Mouse (Mus musculus): ENCODE data around the gene Olfr786.

The Olfr786 gene

DNA sequence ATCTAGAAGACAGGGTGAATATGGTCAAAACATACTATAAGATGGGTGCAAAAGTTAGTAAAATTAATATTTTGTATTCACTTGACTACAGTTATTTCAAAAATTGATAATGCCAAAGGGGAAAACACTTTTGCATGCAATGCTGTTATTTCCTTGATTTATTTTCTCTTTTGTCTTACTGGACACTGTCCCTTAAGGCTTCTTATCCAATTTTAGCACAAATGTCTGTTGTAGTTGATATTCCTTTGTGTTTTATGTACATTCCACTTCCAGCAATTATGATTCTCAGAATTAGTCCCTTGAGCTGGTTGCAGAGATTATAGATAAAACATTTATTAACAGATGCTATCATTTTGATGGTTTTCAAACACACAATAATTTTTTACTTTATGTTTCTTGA lies at the start of gene Olfr786:
Olfr786 (plus strand) TSS at position 301 of the 400 bp plus-strand sequence.
- DNase-seq (ENCODE audit: low spot score in 2 of 2) = no peak

DNA sequence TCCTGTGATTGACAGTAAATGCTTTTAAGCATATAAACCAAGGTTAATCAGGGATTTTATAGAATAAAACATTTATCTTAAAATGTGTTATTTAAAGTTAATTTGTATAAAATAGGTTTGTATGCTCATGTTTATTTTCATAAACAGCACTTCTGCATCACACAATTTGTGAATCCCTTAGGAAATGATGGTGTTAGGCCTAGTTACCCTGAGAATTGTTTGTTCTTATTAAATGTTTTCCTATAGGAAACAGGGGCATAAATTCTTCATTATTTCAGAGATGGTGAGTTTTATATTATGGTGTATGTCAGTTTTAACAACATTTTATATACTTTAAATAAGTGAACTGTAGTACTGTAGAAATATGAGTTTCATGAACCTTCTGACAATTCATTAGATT lies 43.3 kb upstream of the Olfr786 start, which contains the start of gene Olfr784:
Olfr784 (plus strand) TSS at position 301 of the 400 bp plus-strand sequence.
- no peak for DNase-seq (ENCODE audit: low spot score in 2 of 2)

DNA sequence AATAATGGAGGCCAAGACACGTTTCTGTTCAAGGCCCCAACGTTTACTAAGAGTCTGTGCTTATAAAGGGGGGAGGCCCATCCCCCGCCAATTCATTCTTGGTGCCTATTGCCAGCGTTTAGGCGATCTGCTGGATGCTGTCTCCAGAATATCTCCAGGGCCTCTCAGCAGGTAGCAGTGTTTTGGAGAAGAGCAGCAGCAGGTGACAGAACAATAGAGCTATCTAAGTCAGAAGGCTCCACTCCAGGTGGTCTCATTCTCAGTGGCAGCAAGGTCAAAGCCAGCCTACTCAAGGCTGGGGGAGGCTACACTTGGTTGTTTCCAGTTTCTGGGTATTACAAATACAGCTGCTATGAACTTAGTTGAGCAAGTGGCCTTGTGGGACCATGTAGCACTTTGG lies 26.2 kb upstream of the Olfr786 start:
- DNase-seq (ENCODE audit: low spot score in 2 of 2) = no peak

DNA sequence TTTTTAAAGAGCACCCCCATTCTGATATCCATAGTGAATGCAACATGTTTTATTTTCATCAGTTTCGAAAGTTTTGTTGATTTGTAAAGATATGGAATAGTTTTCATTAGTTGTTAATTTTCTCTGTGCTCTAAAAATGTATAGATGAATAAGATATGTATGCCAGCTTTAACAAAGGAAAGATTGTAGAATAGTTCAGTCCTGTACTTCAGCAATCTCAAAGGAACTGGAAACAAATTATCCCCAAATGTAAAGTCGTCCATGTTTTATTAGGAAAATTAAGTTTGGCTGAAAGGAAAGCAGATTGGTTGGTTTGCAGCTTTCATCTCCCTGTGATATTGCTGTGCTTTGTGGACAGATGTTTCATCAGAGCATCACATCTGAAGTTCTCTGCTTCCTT lies 22.0 kb upstream of the Olfr786 start, which contains the start of gene Olfr785:
Olfr785 (plus strand) TSS at position 301 of the 400 bp plus-strand sequence.
- no peak for DNase-seq (ENCODE audit: low spot score in 2 of 2)

DNA sequence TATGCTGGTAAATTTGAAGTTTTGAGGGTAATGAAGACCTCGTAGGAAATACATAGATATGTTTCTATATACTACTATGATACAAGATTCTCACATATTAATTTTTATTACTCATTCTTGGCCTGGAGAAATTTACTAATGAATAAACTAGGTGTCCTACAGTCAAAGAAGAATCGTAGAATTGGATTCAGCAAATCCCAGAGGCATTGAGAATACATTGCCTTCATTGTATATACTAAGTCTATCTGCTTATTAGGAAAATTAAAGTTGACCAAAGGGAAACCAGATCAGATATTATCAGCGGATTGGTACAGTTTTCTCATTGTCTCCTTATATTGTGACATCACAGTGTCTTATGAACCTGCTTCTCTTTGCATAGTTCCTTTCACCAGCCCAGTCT lies 34.5 kb downstream of the Olfr786 start, which contains the start of gene Olfr787:
Olfr787 (plus strand) TSS at position 301 of the 400 bp plus-strand sequence.
- no peak for DNase-seq (ENCODE audit: low spot score in 2 of 2)

DNA sequence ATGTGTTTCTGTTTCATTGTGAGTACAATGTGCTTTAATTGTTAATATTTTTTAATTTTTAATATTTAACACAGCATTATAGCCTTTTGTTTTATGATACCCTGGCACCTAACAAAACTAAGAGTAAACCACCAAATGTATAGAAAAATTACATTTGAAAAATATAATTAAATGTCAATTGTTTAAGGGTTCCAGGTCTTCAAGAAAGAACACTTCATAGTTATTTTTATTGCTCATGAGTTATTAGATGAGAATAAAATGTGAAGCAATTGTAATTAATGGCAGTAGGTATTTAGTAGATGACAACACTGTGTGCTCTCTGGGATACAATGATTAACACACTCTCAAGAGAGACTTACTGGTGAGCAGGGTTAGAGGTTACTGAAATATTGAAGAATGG lies 43.6 kb downstream of the Olfr786 start, which contains the start of gene Olfr788:
Olfr788 (plus strand) TSS at position 301 of the 400 bp plus-strand sequence.
- no peak for DNase-seq (ENCODE audit: low spot score in 2 of 2)

DNA sequence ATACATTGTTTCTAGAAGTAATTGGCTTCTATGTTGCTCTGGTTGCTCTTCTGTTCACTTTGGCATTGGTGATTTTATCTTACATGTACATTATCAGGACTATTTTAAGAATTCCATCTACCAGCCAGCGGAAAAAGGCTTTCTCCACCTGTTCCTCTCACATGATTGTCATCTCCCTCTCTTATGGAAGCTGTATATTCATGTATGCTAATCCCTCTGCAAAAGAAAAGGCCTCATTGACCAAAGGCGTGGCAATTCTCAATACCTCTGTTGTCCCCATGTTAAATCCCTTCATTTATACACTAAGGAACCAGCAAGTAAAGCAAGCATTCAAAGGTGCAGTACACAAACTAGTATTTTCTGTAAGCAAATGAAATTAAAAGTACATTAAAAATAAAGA lies 46.1 kb downstream of the Olfr786 start:
- DNase-seq (ENCODE audit: low spot score in 2 of 2) = no peak

DNA sequence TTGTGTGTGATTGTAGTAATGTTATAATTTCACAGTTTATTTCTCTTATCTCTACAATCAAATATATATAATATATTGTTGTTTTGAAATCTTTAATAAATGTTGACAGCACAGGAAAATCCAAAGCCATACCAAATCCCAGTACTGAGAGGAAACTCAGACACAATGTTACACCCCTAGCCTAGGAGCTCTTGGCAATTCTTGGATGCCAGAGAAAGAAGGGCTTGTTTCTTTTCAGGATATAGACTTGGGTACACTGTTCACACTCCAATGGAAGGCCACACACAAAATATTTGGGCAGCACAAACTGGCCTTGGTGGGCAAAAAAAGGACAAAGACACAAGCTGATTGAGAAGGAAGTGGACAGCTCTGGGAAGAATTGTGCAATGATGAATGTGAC lies 46.6 kb downstream of the Olfr786 start:
- no peak for DNase-seq (ENCODE audit: low spot score in 2 of 2)

DNA sequence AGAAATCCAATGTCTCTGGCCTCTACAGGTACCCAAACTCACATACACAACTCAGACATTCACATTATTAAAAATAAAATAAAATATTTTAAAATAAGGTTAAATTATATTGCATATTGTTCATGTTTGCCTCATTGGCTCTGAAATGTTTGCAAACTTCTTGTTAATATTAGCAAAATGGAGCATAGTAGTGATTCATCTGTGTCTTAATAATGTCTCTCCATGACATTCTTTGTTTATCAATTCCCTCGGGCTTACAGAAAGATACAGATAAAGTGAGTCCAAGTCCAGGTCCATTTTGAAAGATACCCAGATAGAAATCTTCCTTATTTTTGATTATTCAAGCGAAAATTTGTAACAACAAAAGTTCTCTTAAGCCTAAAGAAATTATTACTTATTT lies 57.3 kb downstream of the Olfr786 start, which contains the start of gene Olfr789:
Olfr789 (plus strand) TSS at position 301 of the 400 bp plus-strand sequence.
- DNase-seq (ENCODE audit: low spot score in 2 of 2) = no peak
